Mouse (Mus musculus): ENCODE results near the gene Spata33. TPM values are rescaled to one million over a fixed set of nuclear protein-coding genes. Genes with fewer than 3 reads are reported as not detected.
"Not testable (repeated sequence)": the region's sequence is repeated elsewhere in the genome, so short reads cannot be mapped to it uniquely, and the experiment has no call there.

Spata33 gene
- total RNA-seq, 1 experiment from 2014 or later, result 0.12 TPM

DNA sequence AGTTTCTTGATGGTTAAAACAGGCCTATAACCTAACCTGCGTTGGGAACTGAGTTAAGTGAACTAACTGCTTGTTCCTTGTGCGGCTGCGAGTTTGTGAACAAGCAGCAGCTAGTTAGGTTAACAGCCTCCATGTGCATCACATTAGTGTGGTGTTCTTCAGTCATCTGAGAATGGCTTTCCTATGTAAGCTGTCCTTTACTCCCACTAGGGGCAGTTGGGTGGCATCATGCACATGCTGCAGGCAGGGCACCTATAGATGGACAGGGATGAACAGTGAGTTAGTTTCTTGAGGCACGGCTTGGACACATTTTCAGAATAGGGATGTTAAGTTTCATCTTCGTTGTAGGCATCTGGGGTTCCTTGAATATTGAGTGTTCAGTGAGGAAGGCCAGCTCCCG, 42.5 kb downstream of the Spata33 start:
- ATAC-seq (ENCODE audit: extremely low read depth, insufficient number of reproducible peaks, low FRiP score, poor library complexity, severe bottlenecking), result no peak

DNA sequence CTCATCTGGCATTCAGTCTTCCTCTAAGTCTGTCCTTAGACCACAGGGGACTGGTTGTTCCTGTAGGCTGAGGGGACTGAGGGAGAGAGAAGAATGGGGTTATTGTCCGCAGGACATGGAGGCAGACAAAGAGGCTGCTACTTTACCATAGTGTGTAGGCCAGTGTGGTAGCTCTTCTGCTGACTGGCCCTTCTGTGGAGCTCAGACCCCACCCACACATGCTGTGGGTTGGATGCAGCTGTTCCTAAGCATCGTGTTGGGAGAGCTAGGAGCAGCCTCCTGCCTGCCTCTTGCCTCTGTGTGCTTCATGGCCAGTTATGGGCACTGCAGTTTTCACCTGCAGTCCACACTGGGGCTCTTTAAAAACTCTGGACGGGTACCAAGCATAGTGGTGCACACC, 44.5 kb downstream of the Spata33 start:
- no peak for ATAC-seq (ENCODE audit: extremely low read depth, insufficient number of reproducible peaks, low FRiP score, poor library complexity, severe bottlenecking)

DNA sequence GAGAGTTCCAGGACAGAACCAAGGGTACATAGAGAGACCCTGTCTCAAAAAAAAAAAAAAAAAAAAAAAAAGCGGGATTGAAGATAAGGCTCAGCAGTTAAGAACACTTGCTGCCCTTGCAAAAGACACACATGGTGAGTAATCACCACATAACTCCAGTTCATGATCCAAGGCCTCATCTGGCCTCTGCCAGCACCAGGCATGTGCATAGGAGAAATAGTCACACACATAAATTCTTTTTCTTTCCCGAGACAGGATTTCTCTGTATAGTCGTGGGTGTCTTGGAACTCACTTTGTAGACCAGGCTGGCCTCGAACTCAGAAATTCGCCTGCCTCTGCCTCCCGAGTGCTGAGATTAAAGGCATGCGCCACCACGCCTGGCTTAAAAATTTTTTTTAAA, 45.0 kb downstream of the Spata33 start:
- ATAC-seq (ENCODE audit: extremely low read depth, insufficient number of reproducible peaks, low FRiP score, poor library complexity, severe bottlenecking), result not testable (repeated sequence)

DNA sequence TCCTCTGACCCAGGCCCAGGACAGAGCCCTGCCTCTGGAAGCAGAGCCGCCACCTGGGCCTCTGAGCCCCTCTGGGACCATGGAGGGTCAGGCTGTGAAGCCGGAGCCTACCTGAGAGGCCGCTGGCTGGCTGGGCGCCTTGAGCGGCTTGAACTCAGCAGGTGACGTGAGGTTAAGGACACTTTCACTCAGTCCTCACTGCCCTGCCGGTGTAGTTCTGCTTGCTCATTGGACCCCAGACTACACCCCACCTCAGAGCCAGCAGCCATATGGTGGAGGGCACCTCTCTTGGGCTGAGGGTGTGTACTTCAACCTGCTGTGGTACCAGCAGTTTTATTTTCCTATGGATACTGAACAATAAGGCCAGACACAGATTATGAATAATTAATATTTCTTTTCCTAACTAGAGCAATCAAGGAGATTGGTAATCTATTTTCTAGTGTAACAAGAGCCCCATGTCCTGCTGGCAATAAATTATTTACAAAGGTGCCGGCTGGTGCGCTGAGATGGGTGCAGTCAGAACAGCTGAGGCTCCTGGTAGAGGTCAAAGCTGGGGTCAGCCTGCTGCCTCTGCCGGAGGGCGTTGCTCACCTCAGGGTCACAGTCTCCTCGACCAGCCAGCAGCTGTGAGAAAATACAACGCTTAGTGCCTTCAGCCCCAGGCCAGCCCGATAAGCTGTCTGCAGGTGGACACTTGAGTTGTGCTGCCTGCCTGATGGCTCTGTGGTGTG, 55.5 kb downstream of the Spata33 start:
- no peak for ATAC-seq (ENCODE audit: extremely low read depth, insufficient number of reproducible peaks, low FRiP score, poor library complexity, severe bottlenecking)

DNA sequence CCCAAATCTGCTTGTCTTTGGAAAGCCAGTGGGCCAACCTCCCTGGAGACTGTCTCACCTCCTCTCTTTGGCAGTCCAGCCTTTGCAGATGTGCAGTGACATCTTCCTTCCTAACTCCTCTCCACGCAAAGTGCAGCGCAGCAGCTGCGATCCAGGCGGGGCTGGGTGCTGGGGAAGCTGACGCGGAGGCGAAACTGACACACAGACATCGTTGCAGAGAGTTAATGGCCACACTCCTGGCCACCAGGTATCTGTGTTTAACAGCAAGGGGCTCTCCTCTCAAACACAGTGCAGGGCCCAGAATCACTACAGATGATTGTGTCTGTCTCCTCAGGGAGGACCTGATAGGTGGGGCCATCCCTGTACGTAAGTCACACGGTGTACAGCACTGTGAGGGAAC, 58.5 kb downstream of the Spata33 start:
- no peak for ATAC-seq (ENCODE audit: extremely low read depth, insufficient number of reproducible peaks, low FRiP score, poor library complexity, severe bottlenecking)

Other genes with a start within 250 kb of the Spata33 start
- 284 and 304 TPM in 2 replicates for gene Ankrd11, start 170.6 kb upstream of the Spata33 start, total RNA-seq (2017)
- 47.3 and 65.8 TPM in 2 replicates for gene Spg7, start 149.9 kb upstream of the Spata33 start, total RNA-seq (2017)
- 1,023 and 1,109 TPM in 2 replicates for gene Rpl13, start 110.5 kb upstream of the Spata33 start, total RNA-seq (2017)
- gene Cpne7, start 95.5 kb upstream of the Spata33 start, total RNA-seq (2017), result 0.35 TPM in 1 of 2 replicates, not detected in the other
- not detected in 2 replicates for gene Sult5a1, start 54.5 kb upstream of the Spata33 start, total RNA-seq (2017)
- not detected in 2 replicates for gene Dpep1, start 26.6 kb upstream of the Spata33 start, total RNA-seq (2017)
- 60.9 and 64.8 TPM in 2 replicates for gene Chmp1a, start 69 bp upstream of the Spata33 start, total RNA-seq (2017)
- gene Cdk10, start 12.0 kb downstream of the Spata33 start, total RNA-seq (2017), result 48.5 and 58.4 TPM in 2 replicates
- gene Spata2l, start 23.4 kb downstream of the Spata33 start, total RNA-seq (2017), result 3.5 and 6.8 TPM in 2 replicates
- 55.0 and 57.4 TPM in 2 replicates for gene Zfp276, start 41.4 kb downstream of the Spata33 start, total RNA-seq (2017)
- 43.6 and 53.3 TPM in 2 replicates for gene Vps9d1, start 41.5 kb downstream of the Spata33 start, total RNA-seq (2017)
- gene Fanca, start 105.7 kb downstream of the Spata33 start, total RNA-seq (2017), result 26.8 and 30.6 TPM in 2 replicates
- 0.23 and 0.37 TPM in 2 replicates for gene Spire2, start 119.9 kb downstream of the Spata33 start, total RNA-seq (2017)
- 275 and 330 TPM in 2 replicates for gene Tcf25, start 160.9 kb downstream of the Spata33 start, total RNA-seq (2017)
- gene Mc1r, start 194.3 kb downstream of the Spata33 start, total RNA-seq (2017), result 0.61 TPM in 1 of 2 replicates, not detected in the other
- gene Tubb3, start 198.6 kb downstream of the Spata33 start, total RNA-seq (2017), result 1.2 TPM in 1 of 2 replicates, not detected in the other
- gene Def8, start 210.7 kb downstream of the Spata33 start, total RNA-seq (2017), result 5.0 and 6.2 TPM in 2 replicates